Mouse (Mus musculus) heart, adult 2 months (tissue): ENCODE data around the gene Itga11.

ENCODE experiments used
- CTCF ChIP-seq: fragments of 200-600 bp; IDR thresholded peaks from 2 replicates; pipeline ENCODE4 v1.8.1; 2022; ENCODE audit warnings: antibody characterized with exemption, mild to moderate bottlenecking, moderate library complexity
- POLR2A ChIP-seq: fragments of 200-500 bp; IDR thresholded peaks from 2 replicates; pipeline ENCODE4 v1.6.1; 2011; ENCODE audit warnings: mild to moderate bottlenecking, low read depth, low read length, control low read depth; ENCODE audit not compliant: insufficient read depth

DNA sequence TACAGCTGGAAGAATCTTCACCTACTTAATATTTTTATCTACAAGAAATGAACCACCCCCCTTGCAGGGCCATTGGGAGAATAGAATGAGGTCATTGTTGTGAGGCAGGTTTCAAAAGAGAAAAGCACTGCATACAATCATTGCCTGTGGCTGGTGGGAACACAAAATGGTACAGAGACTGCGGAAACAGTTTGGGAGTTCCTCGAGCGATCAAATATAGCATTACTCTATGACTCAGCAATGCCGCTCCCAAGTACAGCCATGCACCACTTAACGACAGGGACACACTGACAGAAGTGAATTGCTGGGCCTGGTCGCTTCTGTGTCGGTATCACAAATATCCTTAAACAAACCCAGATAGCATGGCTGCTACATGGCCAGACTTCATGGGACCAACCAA, 4.4 kb upstream of the Itga11 start:
- TF ChIP-seq CTCF: no peak
- no peak for TF ChIP-seq POLR2A
